Mouse (Mus musculus) ovary, adult 18-20 months (tissue): ENCODE measurements at regions not wholly inside any gene's neighbourhood (a gene's known extent, or its start where the extent isn't known, plus 50 kb on each side); places are given as distances from the start of the nearest gene placed in this dataset.

ENCODE experiments used
- DNase-seq: peaks from one replicate; pipeline ENCODE4 v3.0.0; 2022; ENCODE audit warnings: low spot score, mixed read lengths

GRCm38 (mm10) chr17:63575316-63576007 is 75.6 kb upstream of the Fbxl17 start:
- DNase-seq, result no peak

GRCm38 (mm10) chr17:63582870-63583269 is 83.1 kb upstream of the Fbxl17 start:
- DNase-seq, result no peak

GRCm38 (mm10) chr17:63607021-63607751 is 107.4 kb upstream of the Fbxl17 start:
- no peak for DNase-seq

- DNase-seq, result no peak
Measured at GRCm38 (mm10) chr17:63622726-63623125, 122.9 kb upstream of the Fbxl17 start.

GRCm38 (mm10) chr17:63637598-63637997 is 137.8 kb upstream of the Fbxl17 start:
- DNase-seq, result no peak

- no peak for DNase-seq
Measured at GRCm38 (mm10) chr17:63644390-63644789, 144.6 kb upstream of the Fbxl17 start.

GRCm38 (mm10) chr17:63657687-63658086 is 157.9 kb upstream of the Fbxl17 start:
- DNase-seq, result no peak

GRCm38 (mm10) chr17:63660841-63661481 is 161.1 kb upstream of the Fbxl17 start:
- peak; percentile 19 for DNase-seq

- no peak for DNase-seq
Measured at GRCm38 (mm10) chr17:63661584-63661983, 161.8 kb upstream of the Fbxl17 start.

- no peak for DNase-seq
Measured at GRCm38 (mm10) chr17:63662251-63662650, 162.4 kb upstream of the Fbxl17 start.

- DNase-seq, result no peak
Measured at GRCm38 (mm10) chr17:63676791-63677190, 177.0 kb upstream of the Fbxl17 start.

GRCm38 (mm10) chr17:63677996-63678657 is 178.3 kb upstream of the Fbxl17 start:
- DNase-seq, result no peak

- no peak for DNase-seq
Measured at GRCm38 (mm10) chr17:63680479-63680878, 180.7 kb upstream of the Fbxl17 start.

- DNase-seq, result no peak
Measured at GRCm38 (mm10) chr17:63683345-63683744, 179.5 kb upstream of the Fer start.

GRCm38 (mm10) chr17:63684026-63684425 is 178.8 kb upstream of the Fer start:
- DNase-seq, result peak; percentile 67

GRCm38 (mm10) chr17:63685956-63686355 is 176.9 kb upstream of the Fer start:
- DNase-seq, result no peak

- DNase-seq, result peak; percentile 67
Measured at GRCm38 (mm10) chr17:63686361-63686760, 176.5 kb upstream of the Fer start.

- peak; percentile 86 for DNase-seq
Measured at GRCm38 (mm10) chr17:63689291-63689690, 173.6 kb upstream of the Fer start.

- no peak for DNase-seq
Measured at GRCm38 (mm10) chr17:63690829-63691689, 171.8 kb upstream of the Fer start.

- DNase-seq, result no peak
Measured at GRCm38 (mm10) chr17:63691690-63691968, 171.2 kb upstream of the Fer start.

- DNase-seq, result no peak
Measured at GRCm38 (mm10) chr17:63693274-63693673, 169.6 kb upstream of the Fer start.

- no peak for DNase-seq
Measured at GRCm38 (mm10) chr17:63699537-63699936, 163.3 kb upstream of the Fer start.
